Mouse (Mus musculus): Measurements from ENCODE around the gene Chkb.

DNA sequence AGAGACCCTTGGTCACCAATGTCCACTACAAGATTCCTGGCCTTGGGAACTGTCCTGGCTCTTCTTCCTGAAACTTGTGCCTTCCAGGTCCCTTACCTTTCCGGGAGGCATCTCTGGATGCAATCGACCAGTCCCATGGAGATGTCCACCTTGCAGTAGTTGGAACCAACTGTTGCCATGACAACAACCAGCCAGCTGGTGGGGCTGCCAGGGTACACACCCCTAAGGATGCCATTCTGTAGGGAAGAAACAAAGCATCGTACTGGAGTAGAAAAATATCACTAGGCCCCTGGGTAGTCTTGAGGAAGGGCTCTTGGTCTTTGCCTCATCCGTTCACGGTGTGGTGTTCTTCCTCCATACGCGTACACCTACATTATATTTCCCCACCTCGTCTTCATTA, 5.1 kb downstream of the Chkb start:
- TF ChIP-seq CTCF (IDR thresholded peaks at IDR 0.05; ENCODE audit: borderline replicate concordance, insufficient read depth, low read depth, low read length) (no peak), POLR2A (IDR thresholded peaks at IDR 0.05; ENCODE audit: borderline replicate concordance, insufficient read depth, low read length) (no peak)

Data from cerebellum, adult 2 months (tissue).